Mouse (Mus musculus) kidney, postnatal 0 days (tissue): ENCODE data around the gene Gabbr2. TPM values are rescaled to one million over a fixed set of nuclear protein-coding genes. Genes with fewer than 3 reads are reported as not detected.

Experiments
- ATAC-seq: fragments of 200-750 bp; cut with Nextera tagmentation; replicated peaks from 2 replicates; pipeline ENCODE4 v1.8.0; 2017; ENCODE audit warnings: low read depth, moderate number of reproducible peaks, moderate TSS enrichment, moderate library complexity; ENCODE audit not compliant: low FRiP score
- DNase-seq: peaks from one replicate; pipeline ENCODE4 v3.0.0-alpha.2; 2016; ENCODE audit warnings: low spot score
- H3K27ac ChIP-seq: fragments of 300-500 bp; sonication (generic); 2 replicates; pipeline ENCODE4 v1.5.1; 2014; ENCODE audit warnings: mild to moderate bottlenecking
- H3K27me3 ChIP-seq: fragments of 300-500 bp; sonication (generic); 2 replicates; pipeline ENCODE4 v1.6.1; 2014; ENCODE audit warnings: low read length, mixed read lengths; ENCODE audit not compliant: insufficient read depth
- H3K36me3 ChIP-seq: fragments of 300-500 bp; sonication (generic); 2 replicates; pipeline ENCODE4 v1.6.1; 2014; ENCODE audit warnings: low read length, mixed read lengths; ENCODE audit not compliant: insufficient read depth
- H3K4me1 ChIP-seq: fragments of 300-500 bp; sonication (generic); replicated peaks from 2 replicates; pipeline ENCODE4 v1.6.1; 2014; ENCODE audit warnings: antibody characterized with exemption, low read length, mixed read lengths; ENCODE audit not compliant: insufficient read depth
- H3K4me2 ChIP-seq: fragments of 300-500 bp; sonication (generic); 2 replicates; pipeline ENCODE4 v1.6.1; 2014; ENCODE audit warnings: mild to moderate bottlenecking, low read length, moderate library complexity, mixed read lengths
- H3K4me3 ChIP-seq: fragments of 300-500 bp; sonication (generic); replicated peaks from 2 replicates; pipeline ENCODE4 v1.5.1; 2014; ENCODE audit warnings: low read depth, low read length
- H3K9ac ChIP-seq: fragments of 300-500 bp; sonication (generic); 2 replicates; pipeline ENCODE4 v1.6.1; 2014; ENCODE audit warnings: low read depth, low read length
- H3K9me3 ChIP-seq: fragments of 300-500 bp; sonication (generic); replicated peaks from 2 replicates; pipeline ENCODE4 v1.6.1; 2016; ENCODE audit warnings: low read length, inconsistent platforms, mixed read lengths
- CTCF ChIP-seq: IDR thresholded peaks from 2 replicates; pipeline ENCODE4 v1.5.1; 2016; ENCODE audit warnings: antibody characterized with exemption, low read depth, mild to moderate bottlenecking, moderate library complexity
- WGBS: fragments of 180-500 bp; shearing (Covaris S2); extraction: QIAGEN DNeasy Blood & Tissue Kit; methylation state at CpG from one replicate; pipeline ENCODE4 v1.1.7; 2014; 5-methylcytosine and 5-hydroxymethylcytosine counted together
- polyA plus RNA-seq: library from polyadenylated mRNA; unstranded; fragments of >200 nt; fragmentation: Nextera tagmentation; extraction: Ambion mirVana; gene quantifications from 2 replicates; pipeline ENCODE4 v1.2.1, GENCODE M21; 2015

The Gabbr2 gene
- polyA plus RNA-seq, 1 experiment from 2014 or later, result 0.22 TPM

- no peaks in the 10 kb centered on the region for H3K9me3 ChIP-seq
- H3K4me1 ChIP-seq, result no peaks in the 10 kb centered on the region
- TF ChIP-seq CTCF, result no peak
- H3K4me3 ChIP-seq, result no peak overlapping the region
- H3K27ac ChIP-seq, result no peak overlapping the region
- no peak for ATAC-seq
- H3K27me3 ChIP-seq, result no peaks in the 10 kb centered on the region
- no peaks in the 10 kb centered on the region for H3K36me3 ChIP-seq
- no peak overlapping the region for H3K4me2 ChIP-seq
- no peak for DNase-seq
- H3K9ac ChIP-seq, result no peak overlapping the region
Measured at GRCm38 (mm10) chr4:46966551-46966950, 25.1 kb downstream of the Gabbr2 start.

- 89% methylated on average over 2 of the region's 2 CpGs for WGBS
- no peak overlapping the region for H3K4me2 ChIP-seq
- no peak overlapping the region for H3K4me3 ChIP-seq
- no peak overlapping the region for H3K9ac ChIP-seq
- TF ChIP-seq CTCF, result no peak
- ATAC-seq (no peak), DNase-seq (no peak)
- H3K4me1 ChIP-seq, result no peaks in the 10 kb centered on the region
- H3K36me3 ChIP-seq, result no peaks in the 10 kb centered on the region
- H3K27ac ChIP-seq, result no peak overlapping the region
- no peaks in the 10 kb centered on the region for H3K27me3 ChIP-seq
- H3K9me3 ChIP-seq, result no peaks in the 10 kb centered on the region
Measured at GRCm38 (mm10) chr4:46961403-46961802, 30.3 kb downstream of the Gabbr2 start.

- TF ChIP-seq CTCF, result no peak
- DNase-seq (no peak), ATAC-seq (no peak)
- no peak overlapping the region for H3K4me2 ChIP-seq
- no peaks in the 10 kb centered on the region for H3K36me3 ChIP-seq
- no peak overlapping the region for H3K27ac ChIP-seq
- H3K4me1 ChIP-seq, result no peaks in the 10 kb centered on the region
- no peak overlapping the region for H3K9ac ChIP-seq
- H3K27me3 ChIP-seq, result no peaks in the 10 kb centered on the region
- no peak overlapping the region for H3K4me3 ChIP-seq
- H3K9me3 ChIP-seq, result no peaks in the 10 kb centered on the region
- WGBS, result 85% methylated on average over 10 of the region's 10 CpGs
Measured at GRCm38 (mm10) chr4:46960208-46960607, 31.5 kb downstream of the Gabbr2 start.

GRCm38 (mm10) chr4:46959776-46960175 lies 31.9 kb downstream of the Gabbr2 start:
- DNase-seq (no peak), ATAC-seq (peak; percentile 83)
- Histone ChIP-seq H3K9me3 (no peaks in the 10 kb centered on the region), H3K4me2 (no peak overlapping the region), H3K36me3 (no peaks in the 10 kb centered on the region), H3K4me3 (no peak overlapping the region), H3K27ac (no peak overlapping the region), H3K27me3 (no peaks in the 10 kb centered on the region), H3K4me1 (no peaks in the 10 kb centered on the region), H3K9ac (no peak overlapping the region)
- no peak for TF ChIP-seq CTCF
- 86% methylated on average over 6 of the region's 6 CpGs for WGBS

DNA sequence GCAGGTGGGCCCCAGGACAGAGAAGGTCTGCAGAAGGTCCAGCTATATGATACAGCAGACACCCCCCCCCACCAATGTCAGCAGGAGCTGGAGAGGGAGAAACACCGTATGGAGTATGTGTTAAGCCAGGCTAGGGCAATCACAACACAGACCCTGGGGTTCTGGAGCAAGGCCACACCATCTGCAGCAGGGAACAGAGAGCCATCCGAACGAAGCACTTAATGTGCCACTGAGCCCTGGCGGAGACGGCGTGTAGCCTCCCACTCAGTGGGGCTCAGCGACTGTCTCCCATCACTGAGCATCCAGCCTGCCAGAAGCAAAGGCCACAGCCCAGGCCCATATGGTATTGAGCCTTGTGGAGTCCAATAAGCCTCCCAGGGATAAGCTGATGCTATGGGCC lies 33.7 kb downstream of the Gabbr2 start:
- H3K9ac ChIP-seq, result no peak overlapping the region
- TF ChIP-seq CTCF, result no peak
- no peak overlapping the region for H3K4me3 ChIP-seq
- no peak for DNase-seq
- WGBS, result 72% methylated on average over 7 of the region's 7 CpGs
- H3K4me2 ChIP-seq, result no peak overlapping the region
- H3K9me3 ChIP-seq, result no peaks in the 10 kb centered on the region
- no peaks in the 10 kb centered on the region for H3K4me1 ChIP-seq
- H3K27ac ChIP-seq, result no peak overlapping the region
- ATAC-seq, result no peak
- H3K36me3 ChIP-seq, result no peaks in the 10 kb centered on the region
- H3K27me3 ChIP-seq, result no peaks in the 10 kb centered on the region

GRCm38 (mm10) chr4:46956966-46957365 lies 34.7 kb downstream of the Gabbr2 start:
- H3K9me3 ChIP-seq, result no peaks in the 10 kb centered on the region
- no peak overlapping the region for H3K4me3 ChIP-seq
- no peaks in the 10 kb centered on the region for H3K36me3 ChIP-seq
- TF ChIP-seq CTCF, result no peak
- ATAC-seq, result no peak
- H3K9ac ChIP-seq, result no peak overlapping the region
- H3K4me1 ChIP-seq, result no peaks in the 10 kb centered on the region
- H3K4me2 ChIP-seq, result no peak overlapping the region
- WGBS, result 50% methylated on average over 4 of the region's 4 CpGs
- no peak overlapping the region for H3K27ac ChIP-seq
- no peaks in the 10 kb centered on the region for H3K27me3 ChIP-seq
- DNase-seq, result no peak

DNA sequence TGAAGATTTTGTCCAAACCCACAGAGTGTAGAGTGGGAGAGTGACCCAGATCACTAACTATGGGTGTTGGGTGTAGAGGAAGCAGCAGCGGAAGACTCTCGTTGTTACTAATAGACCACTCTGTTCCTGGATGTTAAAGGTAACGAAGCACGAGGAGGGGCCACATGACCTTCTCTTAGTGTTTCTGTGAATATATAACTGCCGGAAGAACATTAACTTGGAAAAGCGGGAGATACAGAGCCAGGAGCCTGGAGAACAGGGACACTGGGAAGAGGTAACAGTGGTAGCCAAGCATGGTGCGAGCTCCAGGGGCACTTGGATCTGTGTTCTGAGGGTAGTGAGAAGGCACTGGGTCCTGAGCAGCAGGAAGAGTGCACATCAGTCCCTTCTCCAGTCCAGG lies 38.7 kb downstream of the Gabbr2 start:
- H3K27me3 ChIP-seq, result no peaks in the 10 kb centered on the region
- no peak for ATAC-seq
- H3K9ac ChIP-seq, result no peak overlapping the region
- no peak overlapping the region for H3K4me2 ChIP-seq
- 58% methylated on average over 7 of the region's 7 CpGs for WGBS
- DNase-seq, result peak; percentile 8
- no peak overlapping the region for H3K4me3 ChIP-seq
- no peaks in the 10 kb centered on the region for H3K4me1 ChIP-seq
- TF ChIP-seq CTCF, result no peak
- no peaks in the 10 kb centered on the region for H3K36me3 ChIP-seq
- no peak overlapping the region for H3K27ac ChIP-seq
- no peaks in the 10 kb centered on the region for H3K9me3 ChIP-seq
